Mouse (Mus musculus): ENCODE data around the gene Utp3.

Gene Utp3

GRCm38 (mm10) chr5:88569541-88569940 lies 15.3 kb downstream of the Utp3 start:
- no peak for DNase-seq (ENCODE audit: extremely low read depth, low read depth)

- DNase-seq (ENCODE audit: extremely low read depth, low read depth) = no peak
These were observed 20.6 kb downstream of the Utp3 start for GRCm38 (mm10) chr5:88574829-88575228.

GRCm38 (mm10) chr5:88575506-88576338 lies 21.5 kb downstream of the Utp3 start:
- DNase-seq (ENCODE audit: extremely low read depth, low read depth) = no peak

- no peak for DNase-seq (ENCODE audit: extremely low read depth, low read depth)
These were observed 26.4 kb downstream of the Utp3 start for GRCm38 (mm10) chr5:88580681-88581080.

GRCm38 (mm10) chr5:88581343-88581742 lies 27.1 kb downstream of the Utp3 start:
- no peak for DNase-seq (ENCODE audit: extremely low read depth, low read depth)

- DNase-seq (ENCODE audit: extremely low read depth, low read depth) = no peak
These were observed 29.2 kb downstream of the Utp3 start for GRCm38 (mm10) chr5:88583271-88584031.

GRCm38 (mm10) chr5:88584061-88584460 lies 29.8 kb downstream of the Utp3 start:
- DNase-seq (ENCODE audit: extremely low read depth, low read depth) = no peak

- DNase-seq (ENCODE audit: extremely low read depth, low read depth) = peak; percentile 70
These were observed 32.3 kb downstream of the Utp3 start for GRCm38 (mm10) chr5:88586407-88587174.

GRCm38 (mm10) chr5:88587211-88587934 lies 33.1 kb downstream of the Utp3 start:
- DNase-seq (ENCODE audit: extremely low read depth, low read depth) = no peak

GRCm38 (mm10) chr5:88588481-88588880 lies 34.2 kb downstream of the Utp3 start:
- no peak for DNase-seq (ENCODE audit: extremely low read depth, low read depth)

GRCm38 (mm10) chr5:88593421-88594172 lies 39.3 kb downstream of the Utp3 start:
- DNase-seq (ENCODE audit: extremely low read depth, low read depth) = no peak

GRCm38 (mm10) chr5:88594173-88594569 lies 39.9 kb downstream of the Utp3 start:
- no peak for DNase-seq (ENCODE audit: extremely low read depth, low read depth)

- DNase-seq (ENCODE audit: extremely low read depth, low read depth) = no peak
These were observed 41.5 kb downstream of the Utp3 start for GRCm38 (mm10) chr5:88595537-88596455.

GRCm38 (mm10) chr5:88598961-88599360 lies 44.7 kb downstream of the Utp3 start:
- no peak for DNase-seq (ENCODE audit: extremely low read depth, low read depth)

- DNase-seq (ENCODE audit: extremely low read depth, low read depth) = no peak
These were observed 47.8 kb downstream of the Utp3 start for GRCm38 (mm10) chr5:88602030-88602429.

- no peak for DNase-seq (ENCODE audit: extremely low read depth, low read depth)
These were observed 48.5 kb downstream of the Utp3 start for GRCm38 (mm10) chr5:88602713-88603112.

- DNase-seq (ENCODE audit: extremely low read depth, low read depth) = no peak
These were observed 49.8 kb downstream of the Utp3 start for GRCm38 (mm10) chr5:88604046-88604445.

- no peak for DNase-seq (ENCODE audit: extremely low read depth, low read depth)
These were observed 50.5 kb downstream of the Utp3 start for GRCm38 (mm10) chr5:88604641-88605358.
